Mouse (Mus musculus): Measurements from ENCODE around the gene Wdr37. TPM values are rescaled to one million over a fixed set of nuclear protein-coding genes. Genes with fewer than 3 reads are reported as not detected.
A peak's percentile ranks its signal among the peaks of the same experiment; 100 is the strongest.

Wdr37 gene
- polyA plus RNA-seq, 1 experiment: 6.5 TPM

DNA sequence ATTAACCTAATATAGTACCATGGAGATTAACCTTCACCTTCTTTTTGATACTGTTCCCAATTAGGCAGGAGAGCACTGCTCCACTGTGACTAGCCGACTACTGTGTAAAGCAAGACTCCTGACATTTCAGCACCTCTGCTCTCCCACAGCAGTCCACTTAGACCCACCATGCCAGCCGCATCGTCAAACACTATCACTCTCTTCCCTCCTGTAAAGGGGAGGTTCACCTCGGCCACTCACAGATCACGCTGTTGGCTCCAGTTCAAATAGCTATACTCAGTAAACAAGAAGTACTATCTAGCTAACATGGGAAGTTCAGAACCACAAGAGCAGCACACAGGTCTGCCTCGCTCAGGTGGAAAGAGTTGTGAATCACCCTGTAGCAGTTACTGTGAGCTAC is 13.3 kb downstream of the Wdr37 start:
- TF ChIP-seq CEBPB (IDR thresholded peaks at IDR 0.05; ENCODE audit: insufficient read depth, poor library complexity, severe bottlenecking): no peak
- TF ChIP-seq REST (IDR thresholded peaks at IDR 0.05; ENCODE audit: insufficient read depth, insufficient read length): no peak
- TF ChIP-seq MYOG (IDR thresholded peaks at IDR 0.05; ENCODE audit: control insufficient read depth in 1 of 3, insufficient read depth in 1 of 3, insufficient read length in 2 of 3, low read depth in 2 of 3): no peak
- TF ChIP-seq SRF (IDR thresholded peaks at IDR 0.05; ENCODE audit: control insufficient read depth, insufficient read length, low read depth): no peak
- no peak for TF ChIP-seq TCF12 (IDR thresholded peaks at IDR 0.05; ENCODE audit: insufficient read depth, poor library complexity, severe bottlenecking)
- TF ChIP-seq USF1 (IDR thresholded peaks at IDR 0.05; ENCODE audit: low read depth): no peak
- no peak for TF ChIP-seq E2F4 (IDR thresholded peaks at IDR 0.05; ENCODE audit: insufficient read depth)
- TF ChIP-seq POLR2A (IDR thresholded peaks at IDR 0.05; ENCODE audit: insufficient read length, low read depth): no peak
- no peak for TF ChIP-seq POLR2AphosphoS2 (IDR thresholded peaks at IDR 0.05; ENCODE audit: insufficient read length, low read depth)
- no peak for TF ChIP-seq MYOD1 (IDR thresholded peaks at IDR 0.05; ENCODE audit: control insufficient read depth in 1 of 3, insufficient read length in 2 of 3, low read depth in 2 of 3)
- no peak for TF ChIP-seq MAX (IDR thresholded peaks at IDR 0.05; ENCODE audit: low read depth)
- no peak for TF ChIP-seq TCF3 (IDR thresholded peaks at IDR 0.05; ENCODE audit: insufficient read length, low read depth)
- Histone ChIP-seq H3K4me2 (ENCODE audit: low read depth) (no peak overlapping the region), H3K27me3 (ENCODE audit: control insufficient read depth, insufficient read depth, insufficient read length) (no peaks in the 10 kb centered on the region), H3K36me3 (ENCODE audit: control insufficient read depth, insufficient read depth) (peaks cover 36% of the 10 kb centered on the region), H3K4me3 (no peak overlapping the region), H3ac (ENCODE audit: control insufficient read depth, insufficient read length) (no peak overlapping the region), H3K79me2 (ENCODE audit: control insufficient read depth, insufficient read depth) (peaks cover 41% of the 10 kb centered on the region)

- Histone ChIP-seq H3K36me3 (ENCODE audit: control insufficient read depth, insufficient read depth) (peaks cover 38% of the 10 kb centered on the region), H3K27me3 (ENCODE audit: control insufficient read depth, insufficient read depth, insufficient read length) (no peaks in the 10 kb centered on the region), H3ac (ENCODE audit: control insufficient read depth, insufficient read length) (no peak overlapping the region), H3K79me2 (ENCODE audit: control insufficient read depth, insufficient read depth) (peaks cover 21% of the 10 kb centered on the region), H3K4me3 (no peak overlapping the region), H3K4me2 (ENCODE audit: low read depth) (no peak overlapping the region)
- TF ChIP-seq TCF12 (IDR thresholded peaks at IDR 0.05; ENCODE audit: insufficient read depth, poor library complexity, severe bottlenecking) (no peak), POLR2AphosphoS2 (IDR thresholded peaks at IDR 0.05; ENCODE audit: insufficient read length, low read depth) (no peak), REST (IDR thresholded peaks at IDR 0.05; ENCODE audit: insufficient read depth, insufficient read length) (no peak), USF1 (IDR thresholded peaks at IDR 0.05; ENCODE audit: low read depth) (no peak), CEBPB (IDR thresholded peaks at IDR 0.05; ENCODE audit: insufficient read depth, poor library complexity, severe bottlenecking) (no peak)
These were observed 16.9 kb downstream of the Wdr37 start for GRCm38 (mm10) chr13:8854769-8855168.

DNA sequence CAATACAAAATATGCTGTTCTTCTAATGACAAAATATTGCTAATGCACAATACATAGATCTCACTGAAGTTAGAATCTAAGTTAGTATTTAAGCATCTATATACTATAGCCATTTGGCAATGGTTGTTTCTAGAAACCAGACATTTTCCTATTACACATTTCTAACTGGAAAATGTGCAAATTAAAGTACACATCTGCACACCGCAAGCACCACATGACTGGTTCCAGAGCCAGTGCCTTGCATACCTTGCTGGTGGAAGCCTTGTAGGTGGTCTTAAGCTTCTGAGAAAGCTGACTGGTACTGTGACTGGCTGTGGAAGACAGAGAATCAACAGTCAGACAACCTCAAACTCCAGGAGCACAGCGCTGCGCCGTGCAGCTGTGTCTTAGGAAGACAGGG is 18.3 kb downstream of the Wdr37 start:
- Histone ChIP-seq H3ac (ENCODE audit: control insufficient read depth, insufficient read length) (no peak overlapping the region), H3K4me2 (ENCODE audit: low read depth) (no peak overlapping the region), H3K27me3 (ENCODE audit: control insufficient read depth, insufficient read depth, insufficient read length) (no peaks in the 10 kb centered on the region), H3K36me3 (ENCODE audit: control insufficient read depth, insufficient read depth) (peaks cover 44% of the 10 kb centered on the region), H3K79me2 (ENCODE audit: control insufficient read depth, insufficient read depth) (peaks cover 14% of the 10 kb centered on the region), H3K4me3 (no peak overlapping the region)
- TF ChIP-seq POLR2AphosphoS2 (IDR thresholded peaks at IDR 0.05; ENCODE audit: insufficient read length, low read depth) (no peak), TCF12 (IDR thresholded peaks at IDR 0.05; ENCODE audit: insufficient read depth, poor library complexity, severe bottlenecking) (no peak), SRF (IDR thresholded peaks at IDR 0.05; ENCODE audit: control insufficient read depth, insufficient read length, low read depth) (no peak), MYOD1 (IDR thresholded peaks at IDR 0.05; ENCODE audit: control insufficient read depth in 1 of 3, insufficient read length in 2 of 3, low read depth in 2 of 3) (no peak), REST (IDR thresholded peaks at IDR 0.05; ENCODE audit: insufficient read depth, insufficient read length) (no peak), E2F4 (IDR thresholded peaks at IDR 0.05; ENCODE audit: insufficient read depth) (no peak), TCF3 (IDR thresholded peaks at IDR 0.05; ENCODE audit: insufficient read length, low read depth) (no peak), MAX (IDR thresholded peaks at IDR 0.05; ENCODE audit: low read depth) (no peak), CEBPB (IDR thresholded peaks at IDR 0.05; ENCODE audit: insufficient read depth, poor library complexity, severe bottlenecking) (no peak)

- Histone ChIP-seq H3ac (ENCODE audit: control insufficient read depth, insufficient read length) (no peak overlapping the region), H3K4me2 (ENCODE audit: low read depth) (no peak overlapping the region), H3K79me2 (ENCODE audit: control insufficient read depth, insufficient read depth) (no peaks in the 10 kb centered on the region), H3K36me3 (ENCODE audit: control insufficient read depth, insufficient read depth) (peaks cover 40% of the 10 kb centered on the region), H3K27me3 (ENCODE audit: control insufficient read depth, insufficient read depth, insufficient read length) (no peaks in the 10 kb centered on the region), H3K4me3 (no peak overlapping the region)
- TF ChIP-seq E2F4 (IDR thresholded peaks at IDR 0.05; ENCODE audit: insufficient read depth) (no peak), TCF3 (IDR thresholded peaks at IDR 0.05; ENCODE audit: insufficient read length, low read depth) (no peak), CEBPB (IDR thresholded peaks at IDR 0.05; ENCODE audit: insufficient read depth, poor library complexity, severe bottlenecking) (no peak), MYOG (IDR thresholded peaks at IDR 0.05; ENCODE audit: control insufficient read depth in 1 of 3, insufficient read depth in 1 of 3, insufficient read length in 2 of 3, low read depth in 2 of 3) (no peak), MYOD1 (IDR thresholded peaks at IDR 0.05; ENCODE audit: control insufficient read depth in 1 of 3, insufficient read length in 2 of 3, low read depth in 2 of 3) (no peak), USF1 (IDR thresholded peaks at IDR 0.05; ENCODE audit: low read depth) (no peak), SRF (IDR thresholded peaks at IDR 0.05; ENCODE audit: control insufficient read depth, insufficient read length, low read depth) (no peak), MAX (IDR thresholded peaks at IDR 0.05; ENCODE audit: low read depth) (no peak), TCF12 (IDR thresholded peaks at IDR 0.05; ENCODE audit: insufficient read depth, poor library complexity, severe bottlenecking) (no peak), REST (IDR thresholded peaks at IDR 0.05; ENCODE audit: insufficient read depth, insufficient read length) (no peak), POLR2A (IDR thresholded peaks at IDR 0.05; ENCODE audit: insufficient read length, low read depth) (no peak), POLR2AphosphoS2 (IDR thresholded peaks at IDR 0.05; ENCODE audit: insufficient read length, low read depth) (no peak)
These were observed 22.4 kb downstream of the Wdr37 start for GRCm38 (mm10) chr13:8849311-8849710.

GRCm38 (mm10) chr13:8847702-8848101 is 24.0 kb downstream of the Wdr37 start:
- no peaks in the 10 kb centered on the region for H3K79me2 ChIP-seq (ENCODE audit: control insufficient read depth, insufficient read depth)
- no peaks in the 10 kb centered on the region for H3K27me3 ChIP-seq (ENCODE audit: control insufficient read depth, insufficient read depth, insufficient read length)
- H3K4me2 ChIP-seq (ENCODE audit: low read depth): no peak overlapping the region
- H3K36me3 ChIP-seq (ENCODE audit: control insufficient read depth, insufficient read depth): peaks cover 47% of the 10 kb centered on the region
- no peak overlapping the region for H3K4me3 ChIP-seq
- TF ChIP-seq MYOD1 (IDR thresholded peaks at IDR 0.05; ENCODE audit: control insufficient read depth in 1 of 3, insufficient read length in 2 of 3, low read depth in 2 of 3) (peak in 2 of 3 experiments; percentile 3 to 49), MYOG (IDR thresholded peaks at IDR 0.05; ENCODE audit: control insufficient read depth in 1 of 3, insufficient read depth in 1 of 3, insufficient read length in 2 of 3, low read depth in 2 of 3) (peak in 1 of 3 experiments; percentile 57), POLR2AphosphoS2 (IDR thresholded peaks at IDR 0.05; ENCODE audit: insufficient read length, low read depth) (no peak), USF1 (IDR thresholded peaks at IDR 0.05; ENCODE audit: low read depth) (no peak)
- no peak overlapping the region for H3ac ChIP-seq (ENCODE audit: control insufficient read depth, insufficient read length)
